ENCODE assay signal across 22 mouse cellular contexts in the genomic region with DNA sequence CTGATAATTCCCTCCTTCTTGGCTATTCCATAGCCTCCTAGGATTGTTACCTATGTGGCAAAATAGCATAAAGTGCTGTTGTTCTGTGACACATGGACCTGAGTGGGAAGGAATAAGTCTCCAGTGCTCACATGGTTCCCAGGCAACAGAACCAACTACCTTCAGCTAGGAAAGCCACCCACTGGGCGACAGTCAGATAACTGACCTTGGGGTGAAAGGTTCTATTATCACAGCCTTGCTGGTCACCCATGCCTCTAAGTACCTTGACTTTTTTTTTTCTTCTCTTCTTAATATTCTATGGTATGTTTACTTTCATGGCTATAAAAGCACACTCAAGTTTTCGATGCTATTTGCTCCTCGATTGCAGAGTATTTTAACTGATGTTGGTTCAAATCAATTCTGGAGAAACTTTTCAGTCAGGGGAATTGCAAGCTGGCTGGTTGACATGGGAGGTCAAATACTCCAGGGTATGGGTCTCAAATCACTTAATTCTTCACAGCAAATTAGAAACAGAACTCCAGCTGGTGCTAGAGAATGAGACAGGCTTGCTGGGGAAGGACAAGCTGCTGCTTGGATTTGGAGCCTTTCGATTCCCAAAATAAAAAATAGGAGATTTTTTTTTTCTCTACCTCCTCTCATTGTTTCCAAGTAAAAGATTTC. TPM values are rescaled to one million over a fixed set of nuclear protein-coding genes. Genes with fewer than 3 reads are reported as not detected.
DNase-seq lines count a peak whose midpoint lies in the region; ATAC-seq and TF ChIP-seq lines count a peak whose summit lies in the region.
"Had no signal": no experiment of that assay in that cellular context is flagged by ENCODE, and none has a peak within 500 bp of the region (broad histone marks: within the 10 kb centered on the region; RNA-seq: fewer than 3 reads in every experiment).

No protein-coding gene starts in this region.

- no peaks in the 10 kb centered on the region for H3K36me3 ChIP-seq in midbrain, postnatal 0 days (ENCODE audit: insufficient read depth, low read length)
- no peaks in the 10 kb centered on the region for H3K36me3 ChIP-seq in midbrain, embryonic 11.5 days (ENCODE audit: control insufficient read depth, insufficient read depth, low read length)
- no peaks in the 10 kb centered on the region for H3K36me3 ChIP-seq in embryonic facial prominence, embryonic 14.5 days (ENCODE audit: control insufficient read depth, insufficient read depth, low read length)
- H3K36me3 ChIP-seq in limb, embryonic 13.5 days = no peaks in the 10 kb centered on the region
- H3K36me3 ChIP-seq: forebrain, embryonic 10.5 days; heart, embryonic 15.5 days; limb, embryonic 15.5 days; midbrain, embryonic 12.5 days had no signal

- DNase-seq in frontal cortex, postnatal 14 days (ENCODE audit: low spot score in 2 of 2) = no peak
- peak; percentile 15 for DNase-seq in midbrain, postnatal 0 days (ENCODE audit: low spot score)
- no peak for DNase-seq in midbrain, embryonic 11.5 days (ENCODE audit: low spot score, missing footprints)
- DNase-seq in embryonic facial prominence, embryonic 14.5 days (ENCODE audit: low spot score) = peak; percentile 55
- no peak for DNase-seq in cerebellum, postnatal 36 days
- DNase-seq in left cerebral cortex, adult 18-20 months (ENCODE audit: low spot score in 2 of 2) = no peak
- DNase-seq: adrenal gland, postnatal 10 days; cerebellum, adult 8-10 months; heart, postnatal 36 days; kidney, postnatal 4 days; retina, postnatal 1 day; thymus, postnatal 36 days had no signal

- H3K27me3 ChIP-seq in midbrain, postnatal 0 days (ENCODE audit: insufficient read depth, low read length) = no peaks in the 10 kb centered on the region
- no peaks in the 10 kb centered on the region for H3K27me3 ChIP-seq in midbrain, embryonic 11.5 days (ENCODE audit: control insufficient read depth, insufficient read depth, low read length)
- H3K27me3 ChIP-seq in embryonic facial prominence, embryonic 14.5 days (replicated peaks; ENCODE audit: control insufficient read depth, insufficient read depth, low read length) = no peaks in the 10 kb centered on the region
- H3K27me3 ChIP-seq in limb, embryonic 13.5 days = no peaks in the 10 kb centered on the region
- H3K27me3 ChIP-seq: heart, embryonic 15.5 days; limb, embryonic 15.5 days; midbrain, embryonic 12.5 days had no signal

- no peak overlapping the region for H3K4me2 ChIP-seq in midbrain, postnatal 0 days (ENCODE audit: low read depth, low read length, poor library complexity, severe bottlenecking)
- no peak overlapping the region for H3K4me2 ChIP-seq in midbrain, embryonic 11.5 days
- H3K4me2 ChIP-seq in embryonic facial prominence, embryonic 14.5 days (ENCODE audit: low read depth, low read length) = no peak overlapping the region
- 0 out of 2 replicates have a peak overlapping the region, but pooled peaks have one; percentile 14 for H3K4me2 ChIP-seq in limb, embryonic 13.5 days (replicated peaks)
- H3K4me2 ChIP-seq: heart, embryonic 15.5 days; limb, embryonic 15.5 days; midbrain, embryonic 12.5 days had no signal

- H3K4me1 ChIP-seq in midbrain, postnatal 0 days (ENCODE audit: insufficient read depth, low read length) = no peaks in the 10 kb centered on the region
- H3K4me1 ChIP-seq in midbrain, embryonic 11.5 days (ENCODE audit: control insufficient read depth, insufficient read depth, low read length) = no peaks in the 10 kb centered on the region; the same call in 1 of the 2 replicates
- no peaks in the 10 kb centered on the region; the same call in 1 of the 2 replicates for H3K4me1 ChIP-seq in embryonic facial prominence, embryonic 14.5 days (ENCODE audit: control insufficient read depth, insufficient read depth, low read length)
- 0 out of 2 replicates have a peak, but pooled peaks cover 11% of the 10 kb centered on the region for H3K4me1 ChIP-seq in limb, embryonic 13.5 days
- H3K4me1 ChIP-seq: heart, embryonic 15.5 days; limb, embryonic 15.5 days had no signal

- no peak overlapping the region for H3K27ac ChIP-seq in midbrain, postnatal 0 days (ENCODE audit: low read depth, low read length)
- no peak overlapping the region for H3K27ac ChIP-seq in midbrain, embryonic 11.5 days (ENCODE audit: low read depth, low read length)
- no peak overlapping the region for H3K27ac ChIP-seq in embryonic facial prominence, embryonic 14.5 days (replicated peaks; ENCODE audit: low read depth, low read length)
- H3K27ac ChIP-seq in limb, embryonic 13.5 days = no peak overlapping the region
- H3K27ac ChIP-seq: forebrain, embryonic 10.5 days; heart, embryonic 15.5 days; hindbrain, postnatal 0 days; limb, embryonic 15.5 days; liver, embryonic 14.5 days; midbrain, embryonic 12.5 days had no signal

- no peak overlapping the region for H3K9ac ChIP-seq in midbrain, postnatal 0 days (replicated peaks; ENCODE audit: low read length, poor library complexity, severe bottlenecking)
- H3K9ac ChIP-seq in midbrain, embryonic 11.5 days (ENCODE audit: low read length) = no peak overlapping the region
- H3K9ac ChIP-seq in embryonic facial prominence, embryonic 14.5 days (ENCODE audit: low read depth, low read length) = no peak overlapping the region
- H3K9ac ChIP-seq in limb, embryonic 13.5 days = no peak overlapping the region
- H3K9ac ChIP-seq: heart, embryonic 15.5 days; limb, embryonic 15.5 days; liver, embryonic 14.5 days; midbrain, embryonic 12.5 days had no signal

- WGBS in midbrain, postnatal 0 days = 37% methylated on average over 4 of the region's 4 CpGs
- WGBS in midbrain, embryonic 11.5 days = 44% methylated on average over 4 of the region's 4 CpGs
- WGBS in embryonic facial prominence, embryonic 14.5 days = 17% methylated on average over 4 of the region's 4 CpGs
- 14% methylated on average over 4 of the region's 4 CpGs for WGBS in limb, embryonic 13.5 days

- no peaks in the 10 kb centered on the region for H3K9me3 ChIP-seq in midbrain, postnatal 0 days (ENCODE audit: low read length)
- H3K9me3 ChIP-seq in midbrain, embryonic 11.5 days (ENCODE audit: control insufficient read depth, low read length) = no peaks in the 10 kb centered on the region
- no peaks in the 10 kb centered on the region for H3K9me3 ChIP-seq in embryonic facial prominence, embryonic 14.5 days (ENCODE audit: control insufficient read depth, low read length)
- no peaks in the 10 kb centered on the region for H3K9me3 ChIP-seq in limb, embryonic 13.5 days
- H3K9me3 ChIP-seq: forebrain, embryonic 10.5 days; heart, embryonic 15.5 days; limb, embryonic 15.5 days; midbrain, embryonic 12.5 days had no signal

- no peak for TF ChIP-seq CTCF in midbrain, postnatal 0 days (IDR thresholded peaks at IDR 0.05)

- no peak overlapping the region for H3K4me3 ChIP-seq in midbrain, postnatal 0 days (ENCODE audit: low read depth, low read length)
- no peak overlapping the region for H3K4me3 ChIP-seq in midbrain, embryonic 11.5 days (ENCODE audit: low read depth, low read length)
- H3K4me3 ChIP-seq in embryonic facial prominence, embryonic 14.5 days (ENCODE audit: low read depth, low read length) = no peak overlapping the region
- H3K4me3 ChIP-seq in limb, embryonic 13.5 days = no peak overlapping the region
- H3K4me3 ChIP-seq: forebrain, embryonic 10.5 days; heart, embryonic 15.5 days; limb, embryonic 15.5 days; midbrain, embryonic 12.5 days had no signal

- peak; percentile 34; the same call in 1 of the 2 replicates for ATAC-seq in frontal cortex, adult (ENCODE audit: low TSS enrichment)
- no peak for ATAC-seq in midbrain, postnatal 0 days (ENCODE audit: low FRiP score)
- ATAC-seq in midbrain, embryonic 11.5 days (ENCODE audit: low FRiP score) = no peak
- ATAC-seq in embryonic facial prominence, embryonic 14.5 days (ENCODE audit: low read depth) = no peak
- no peak for ATAC-seq in limb, embryonic 13.5 days (ENCODE audit: low FRiP score, low read depth)
- ATAC-seq: hindbrain, postnatal 0 days; intestine, postnatal 0 days had no signal

RNA-seq across cellular contexts. Expression of gene Dpyd, which starts 14.2 kb away (rescaled TPM):
- 4.5 and 5.9 TPM in 2 replicates for total RNA-seq in midbrain, postnatal 0 days (2014; rRNA removed)
- polyA plus RNA-seq in midbrain, postnatal 0 days (2015; fragmentation: Nextera tagmentation; extraction: Ambion mirVana) = 3.5 and 3.6 TPM in 2 replicates
- polyA plus RNA-seq in midbrain, embryonic 11.5 days (2014; fragmentation: Nextera tagmentation; extraction: Ambion mirVana) = 2.6 and 2.9 TPM in 2 replicates
- 6.9 and 7.3 TPM in 2 replicates for polyA plus RNA-seq in embryonic facial prominence, embryonic 14.5 days (2014; fragmentation: Nextera tagmentation; extraction: Ambion mirVana)
- polyA plus RNA-seq in limb, embryonic 13.5 days (2015; fragmentation: Nextera tagmentation; extraction: Ambion mirVana) = 9.1 and 10.6 TPM in 2 replicates
- total RNA-seq in left cerebral cortex, adult 18-20 months (2021) = 10 to 100 TPM in 1 of 2 experiments, 1 to 10 TPM in 1; 9.1 to 12.5 TPM
- total RNA-seq: monocyte, adult 5-6 weeks had no signal

Comparison
In these comparisons a context has a peak if more than half of its experiments do, and no peak if none do; other contexts are left out.
1. DNase-seq: peak in midbrain, postnatal 0 days (single experiment) and embryonic facial prominence, embryonic 14.5 days (single experiment); none in frontal cortex, postnatal 14 days (0 of 2), midbrain, embryonic 11.5 days (single experiment), cerebellum, postnatal 36 days (0 of 2) and left cerebral cortex, adult 18-20 months (0 of 2).